Mouse (Mus musculus) stomach, embryonic 14.5 days (tissue): Measurements from ENCODE around the gene Tnfsf13. TPM values are rescaled to one million over a fixed set of nuclear protein-coding genes. Genes with fewer than 3 reads are reported as not detected.

Experiments used
- ATAC-seq: fragments of 200-750 bp; cut with Nextera tagmentation; 2 replicates; pipeline ENCODE4 v1.8.0; 2017; ENCODE audit warnings: low read depth, moderate TSS enrichment; ENCODE audit not compliant: insufficient number of reproducible peaks, insufficient read depth, low FRiP score
- H3K27ac ChIP-seq: fragments of 300-500 bp; sonication (generic); 2 replicates; pipeline ENCODE4 v1.5.1; 2014; ENCODE audit warnings: mild to moderate bottlenecking, low read length, moderate library complexity, mixed read lengths
- H3K27me3 ChIP-seq: fragments of 300-500 bp; sonication (generic); 2 replicates; pipeline ENCODE4 v1.6.1; 2014; ENCODE audit warnings: low read length, control low read depth, mixed read lengths; ENCODE audit not compliant: control insufficient read depth, insufficient read depth
- H3K36me3 ChIP-seq: fragments of 300-500 bp; sonication (generic); 2 replicates; pipeline ENCODE4 v1.6.1; 2014; ENCODE audit warnings: mild to moderate bottlenecking, control low read depth, low read length, moderate library complexity, mixed read lengths; ENCODE audit not compliant: control insufficient read depth, insufficient read depth
- H3K4me1 ChIP-seq: fragments of 300-500 bp; sonication (generic); 2 replicates; pipeline ENCODE4 v1.6.1; 2014; ENCODE audit warnings: low read length, control low read depth, mixed read lengths; ENCODE audit not compliant: control insufficient read depth, insufficient read depth
- H3K4me2 ChIP-seq: fragments of 300-500 bp; sonication (generic); replicated peaks from 2 replicates; pipeline ENCODE4 v1.6.1; 2014; ENCODE audit warnings: low read depth, low read length, control low read depth
- H3K4me3 ChIP-seq: fragments of 300-500 bp; sonication (generic); 2 replicates; pipeline ENCODE4 v1.5.1; 2014; ENCODE audit warnings: low read depth, low read length, control low read depth
- H3K9ac ChIP-seq: fragments of 300-500 bp; sonication (generic); replicated peaks from 2 replicates; pipeline ENCODE4 v1.6.1; 2014; ENCODE audit warnings: low read depth, mild to moderate bottlenecking, control low read depth, low read length, moderate library complexity, mixed read lengths
- H3K9me3 ChIP-seq: fragments of 300-500 bp; sonication (generic); 2 replicates; pipeline ENCODE4 v1.6.1; 2016; ENCODE audit warnings: low read depth, low read length, control low read depth; ENCODE audit not compliant: control insufficient read depth
- WGBS: fragments of 180-500 bp; shearing (Covaris S2); extraction: QIAGEN DNeasy Blood & Tissue Kit; methylation state at CpG from one replicate; pipeline ENCODE4 v1.1.7; 2014; 5-methylcytosine and 5-hydroxymethylcytosine counted together
- polyA plus RNA-seq: library from polyadenylated mRNA; unstranded; fragments of >200 nt; fragmentation: Nextera tagmentation; extraction: Ambion mirVana; gene quantifications from 2 replicates; pipeline ENCODE4 v1.2.1, GENCODE M21; 2014

Gene Tnfsf13
- polyA plus RNA-seq, 1 experiment from 2014 or later = not detected

- WGBS = 91% methylated on average over 30 of the region's 30 CpGs
- peak overlapping the region; percentile 73; the same call in 1 of the 2 replicates for H3K4me3 ChIP-seq
- H3K9me3 ChIP-seq = no peaks in the 10 kb centered on the region
- H3K4me2 ChIP-seq = peak overlapping the region; percentile 86
- peaks cover 16% of the 10 kb centered on the region for H3K4me1 ChIP-seq
- H3K27ac ChIP-seq = no peak overlapping the region
- H3K36me3 ChIP-seq = peaks cover 35% of the 10 kb centered on the region
- H3K27me3 ChIP-seq = no peaks in the 10 kb centered on the region
- no peak for ATAC-seq
- no peak overlapping the region for H3K9ac ChIP-seq
Measured at GRCm38 (mm10) chr11:69680136-69680855, 5.3 kb downstream of the Tnfsf13 start.

- peaks cover 45% of the 10 kb centered on the region for H3K36me3 ChIP-seq
- H3K4me2 ChIP-seq = no peak overlapping the region
- H3K4me3 ChIP-seq = no peak overlapping the region
- no peaks in the 10 kb centered on the region for H3K9me3 ChIP-seq
- no peak for ATAC-seq
- H3K27me3 ChIP-seq = no peaks in the 10 kb centered on the region
- no peak overlapping the region for H3K9ac ChIP-seq
- 81% methylated on average over 2 of the region's 2 CpGs for WGBS
- H3K27ac ChIP-seq = no peak overlapping the region
- peaks cover 16% of the 10 kb centered on the region for H3K4me1 ChIP-seq
Measured at GRCm38 (mm10) chr11:69679144-69679543, 6.4 kb downstream of the Tnfsf13 start.

- Histone ChIP-seq H3K9ac (peak within 1 kb of the TSS; percentile 99), H3K4me2 (peak within 1 kb of the TSS; percentile 97), H3K27ac (peak within 1 kb of the TSS; percentile 99), H3K27me3 (no peaks in the 10 kb centered on the region), H3K4me1 (peaks cover 14% of the 10 kb centered on the region; the same call in 1 of the 2 replicates), H3K4me3 (peak within 1 kb of the TSS; percentile 100), H3K36me3 (peaks cover 72% of the 10 kb centered on the region), H3K9me3 (no peaks in the 10 kb centered on the region)
- WGBS = under 1% methylated on average over 36 of the region's 36 CpGs
- peak; percentile 98 for ATAC-seq
Measured at GRCm38 (mm10) chr11:69672211-69672706, 13.3 kb downstream of the Tnfsf13 start, which contains the start of gene Eif4a1. Eif4a1 (minus strand) TSS chr11:69672423.

DNA sequence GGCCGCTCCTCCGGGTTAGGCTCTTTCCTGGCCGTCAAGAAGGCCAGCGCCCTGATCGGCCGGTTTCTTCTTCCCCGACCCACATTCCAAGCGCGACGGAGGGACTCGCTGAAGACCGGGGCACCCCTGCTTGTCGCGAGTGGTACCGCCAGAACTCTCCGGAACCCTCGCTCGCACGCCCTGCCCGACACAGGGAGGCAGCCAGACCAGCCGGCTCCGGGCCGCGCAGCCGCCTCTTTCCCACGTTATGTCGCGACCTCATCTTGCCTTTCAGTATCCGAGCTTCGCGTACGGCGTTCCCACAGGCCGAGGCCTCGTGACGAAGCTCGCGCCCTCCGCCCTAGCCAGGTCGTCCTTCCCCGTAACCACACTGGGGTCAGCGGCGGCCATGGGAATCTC is 13.9 kb downstream of the Tnfsf13 start:
- Histone ChIP-seq H3K4me3 (peak overlapping the region; percentile 100), H3K9ac (peak overlapping the region; percentile 99), H3K4me2 (peak overlapping the region; percentile 97; the same call in 1 of the 2 replicates), H3K27ac (peak overlapping the region; percentile 99), H3K27me3 (no peaks in the 10 kb centered on the region), H3K4me1 (peaks cover 14% of the 10 kb centered on the region; the same call in 1 of the 2 replicates), H3K36me3 (peaks cover 68% of the 10 kb centered on the region), H3K9me3 (no peaks in the 10 kb centered on the region)
- ATAC-seq = peak; percentile 4
- under 1% methylated on average over 43 of the region's 43 CpGs for WGBS

GRCm38 (mm10) chr11:69670786-69671725 is 14.5 kb downstream of the Tnfsf13 start:
- peaks cover 14% of the 10 kb centered on the region; the same call in 1 of the 2 replicates for H3K4me1 ChIP-seq
- ATAC-seq = peak; percentile 72
- 1% methylated on average over 59 of the region's 61 CpGs for WGBS
- peak overlapping the region; percentile 99 for H3K27ac ChIP-seq
- H3K4me3 ChIP-seq = peak overlapping the region; percentile 100
- peak overlapping the region; percentile 99 for H3K9ac ChIP-seq
- H3K36me3 ChIP-seq = peaks cover 68% of the 10 kb centered on the region
- H3K27me3 ChIP-seq = no peaks in the 10 kb centered on the region
- no peaks in the 10 kb centered on the region for H3K9me3 ChIP-seq
- peak overlapping the region; percentile 97 for H3K4me2 ChIP-seq

DNA sequence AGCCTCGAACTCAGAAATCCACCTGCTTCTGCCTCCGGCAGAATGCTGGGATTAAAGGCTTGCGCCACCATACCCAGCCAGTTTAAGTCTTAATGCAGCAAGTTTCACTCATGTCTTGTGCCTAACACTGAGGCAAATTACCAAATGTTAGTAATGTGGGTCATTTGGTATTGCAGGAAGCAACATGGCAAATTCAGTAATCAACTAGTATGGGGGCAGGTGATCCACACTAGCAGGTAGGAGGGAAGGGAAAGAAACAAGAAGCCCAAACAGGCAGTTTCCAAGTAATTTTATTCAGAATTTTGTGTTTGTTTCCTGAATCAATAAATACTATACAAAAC is 18.9 kb downstream of the Tnfsf13 start:
- peaks cover 21% of the 10 kb centered on the region; the same call in 1 of the 2 replicates for H3K4me1 ChIP-seq
- H3K27me3 ChIP-seq = no peaks in the 10 kb centered on the region
- no peak overlapping the region for H3K9ac ChIP-seq
- WGBS = 91% methylated on average over 3 of the region's 3 CpGs
- peaks cover 56% of the 10 kb centered on the region for H3K36me3 ChIP-seq
- H3K9me3 ChIP-seq = no peaks in the 10 kb centered on the region
- H3K27ac ChIP-seq = no peak overlapping the region
- ATAC-seq = no peak
- H3K4me3 ChIP-seq = no peak overlapping the region
- H3K4me2 ChIP-seq = no peak overlapping the region

DNA sequence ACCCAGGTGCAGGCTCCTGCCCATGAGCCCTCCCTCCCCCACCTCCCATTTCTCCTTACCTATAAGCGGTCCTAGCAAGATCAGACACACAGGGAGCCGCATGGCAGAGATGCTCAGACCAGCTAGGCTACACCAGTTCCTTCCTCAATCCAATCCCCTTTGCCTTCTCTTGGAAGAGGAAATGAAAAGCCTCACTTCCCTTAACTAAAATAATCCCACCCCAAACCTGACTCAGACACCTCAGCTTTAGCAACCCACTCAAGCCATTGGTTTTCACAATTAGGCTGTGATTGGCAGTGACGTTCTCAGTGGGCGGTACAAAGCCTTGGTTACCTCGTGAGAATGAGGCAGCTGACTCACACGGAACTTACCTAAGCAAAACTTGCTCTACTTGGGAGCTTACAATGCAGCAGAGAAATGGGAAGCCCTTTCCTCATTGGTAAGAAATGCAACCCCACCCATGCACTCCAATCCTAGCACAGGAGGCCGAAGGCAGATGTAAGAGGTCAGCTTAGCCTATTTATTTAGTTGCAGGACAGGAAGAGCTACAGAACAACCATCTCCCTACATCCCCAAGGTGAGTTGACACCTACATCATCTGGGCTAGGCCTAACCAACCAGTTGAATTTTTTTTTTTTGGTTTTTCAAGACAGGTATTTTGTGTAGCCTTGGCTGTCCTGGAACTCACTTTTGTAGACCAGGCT is 19.5 kb downstream of the Tnfsf13 start, which contains the start of gene Cd68:
TSS of gene Cd68 (minus strand) at position 193 of the 704 bp plus-strand sequence.
- Histone ChIP-seq H3K27ac (peak within 1 kb of the TSS; percentile 11; the same call in 1 of the 2 replicates), H3K4me3 (no peak within 1 kb of the TSS), H3K4me1 (peaks cover 26% of the 10 kb centered on the region; the same call in 1 of the 2 replicates), H3K4me2 (no peak within 1 kb of the TSS), H3K27me3 (no peaks in the 10 kb centered on the region), H3K36me3 (peaks cover 56% of the 10 kb centered on the region), H3K9me3 (no peaks in the 10 kb centered on the region), H3K9ac (no peak within 1 kb of the TSS)
- no peak for ATAC-seq
- 32% methylated on average over 7 of the region's 7 CpGs for WGBS
